Mouse (Mus musculus): Measurements from ENCODE around the gene Cdx2.
A peak's percentile ranks its signal among the peaks of the same experiment; 100 is the strongest.

Gene Cdx2

GRCm38 (mm10) chr5:147293127-147293910 is 13.8 kb downstream of the Cdx2 start:
- DNase-seq (ENCODE audit: low read depth in 1 of 2, low spot score in 2 of 2), result peak in 1 of 2 experiments; percentile 15

DNA sequence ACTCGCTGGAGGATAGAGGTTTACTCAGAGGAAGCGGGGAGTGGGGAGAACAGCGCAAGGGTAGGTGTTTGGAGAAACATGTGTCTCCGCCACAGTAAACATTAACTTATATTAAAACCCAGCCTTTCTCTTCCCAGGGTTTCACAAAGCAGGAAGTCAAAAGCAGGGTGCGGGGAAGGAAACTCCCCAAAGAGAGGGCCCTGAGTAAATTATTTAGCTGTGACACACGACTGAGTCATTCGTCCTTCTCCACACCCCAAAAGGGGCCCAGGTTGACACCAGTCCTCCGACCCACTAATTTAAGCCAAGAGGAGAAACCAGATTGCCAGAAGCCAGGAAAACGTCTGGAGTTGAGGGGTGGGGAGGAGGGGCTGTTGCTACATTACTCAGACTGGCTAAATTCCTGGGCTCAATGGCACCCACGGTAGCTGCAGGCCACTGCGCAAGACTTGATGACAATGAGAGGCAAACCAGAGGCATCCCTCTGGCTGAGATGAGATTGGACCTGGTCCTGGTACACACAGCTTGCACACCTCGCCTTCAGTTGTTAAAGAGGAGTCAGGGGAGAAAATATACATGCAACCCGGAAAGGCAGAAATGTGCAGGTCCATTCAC is 14.5 kb downstream of the Cdx2 start:
- DNase-seq (ENCODE audit: low read depth in 1 of 2, low spot score in 2 of 2), result no peak

GRCm38 (mm10) chr5:147291764-147292505 is 15.1 kb downstream of the Cdx2 start:
- DNase-seq (ENCODE audit: low read depth in 1 of 2, low spot score in 2 of 2), result no peak

- DNase-seq (ENCODE audit: low read depth in 1 of 2, low spot score in 2 of 2), result no peak
These were observed 22.7 kb downstream of the Cdx2 start for GRCm38 (mm10) chr5:147284365-147284764.

DNA sequence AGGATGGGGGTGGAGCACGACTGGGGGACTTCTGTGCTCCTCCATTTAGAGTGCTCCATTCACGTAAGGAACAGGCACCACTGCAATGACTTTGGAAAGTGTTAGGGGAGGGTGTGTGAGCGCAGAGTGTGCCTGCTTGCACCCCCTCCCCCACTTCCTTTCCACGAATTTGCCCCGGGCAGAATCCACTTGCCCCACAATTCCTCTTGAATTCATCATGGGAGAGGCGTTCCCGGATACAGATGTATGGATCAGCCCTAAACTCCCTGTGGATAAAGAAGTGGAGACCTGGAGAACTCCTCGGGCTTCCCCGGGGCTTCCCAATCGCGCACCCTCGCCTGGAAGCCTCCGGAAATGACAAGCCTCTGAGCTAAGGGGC is 29.5 kb downstream of the Cdx2 start:
- DNase-seq (ENCODE audit: low read depth in 1 of 2, low spot score in 2 of 2), result no peak

DNA sequence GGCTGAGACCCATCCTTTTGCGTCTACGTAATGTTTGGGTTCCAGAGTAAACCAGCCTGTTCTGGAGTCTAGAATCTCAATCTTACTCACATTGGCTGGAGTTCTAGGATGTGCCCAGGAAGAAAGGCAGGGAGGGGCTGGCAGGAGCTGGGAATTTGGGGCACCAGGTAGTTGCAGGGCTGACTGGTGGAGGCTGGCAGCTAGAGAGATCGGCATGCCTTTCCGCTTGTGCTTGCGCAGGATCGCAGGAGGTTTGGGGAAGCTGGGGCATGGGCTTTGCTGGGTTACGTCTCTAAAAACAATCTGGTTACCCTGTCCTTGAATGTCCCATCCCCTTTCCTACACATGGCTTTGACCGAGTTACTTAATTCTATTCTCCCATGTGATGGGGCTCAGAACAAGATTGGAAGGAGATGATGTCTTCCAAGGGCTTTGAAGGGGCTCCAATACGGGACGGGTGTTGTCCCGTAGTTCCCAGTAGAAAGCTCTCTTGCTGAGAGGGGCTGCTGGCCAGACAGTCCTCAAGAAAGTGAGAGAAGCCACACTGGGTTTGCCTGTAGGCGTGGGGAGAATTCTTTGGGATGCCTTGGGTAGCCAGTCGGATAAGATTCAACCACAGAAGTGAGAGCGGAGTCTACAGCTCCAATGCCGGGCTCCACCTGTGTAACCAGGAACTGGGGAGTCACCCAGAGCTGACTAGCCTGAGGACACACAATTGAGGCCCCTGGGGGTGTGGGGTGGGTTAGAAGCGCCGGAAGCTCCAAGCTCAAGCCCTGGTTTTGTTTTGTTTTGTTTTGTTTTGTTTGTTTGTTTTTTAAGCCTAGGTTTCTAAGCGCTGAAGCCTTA is 30.1 kb downstream of the Cdx2 start:
- DNase-seq (ENCODE audit: low read depth in 1 of 2, low spot score in 2 of 2), result no peak

GRCm38 (mm10) chr5:147275761-147276160 is 31.3 kb downstream of the Cdx2 start:
- DNase-seq (ENCODE audit: low read depth in 1 of 2, low spot score in 2 of 2), result no peak

GRCm38 (mm10) chr5:147274174-147275141 is 32.6 kb downstream of the Cdx2 start:
- DNase-seq (ENCODE audit: low read depth in 1 of 2, low spot score in 2 of 2), result no peak

GRCm38 (mm10) chr5:147272808-147273345 is 34.2 kb downstream of the Cdx2 start:
- DNase-seq (ENCODE audit: low read depth in 1 of 2, low spot score in 2 of 2), result no peak

DNA sequence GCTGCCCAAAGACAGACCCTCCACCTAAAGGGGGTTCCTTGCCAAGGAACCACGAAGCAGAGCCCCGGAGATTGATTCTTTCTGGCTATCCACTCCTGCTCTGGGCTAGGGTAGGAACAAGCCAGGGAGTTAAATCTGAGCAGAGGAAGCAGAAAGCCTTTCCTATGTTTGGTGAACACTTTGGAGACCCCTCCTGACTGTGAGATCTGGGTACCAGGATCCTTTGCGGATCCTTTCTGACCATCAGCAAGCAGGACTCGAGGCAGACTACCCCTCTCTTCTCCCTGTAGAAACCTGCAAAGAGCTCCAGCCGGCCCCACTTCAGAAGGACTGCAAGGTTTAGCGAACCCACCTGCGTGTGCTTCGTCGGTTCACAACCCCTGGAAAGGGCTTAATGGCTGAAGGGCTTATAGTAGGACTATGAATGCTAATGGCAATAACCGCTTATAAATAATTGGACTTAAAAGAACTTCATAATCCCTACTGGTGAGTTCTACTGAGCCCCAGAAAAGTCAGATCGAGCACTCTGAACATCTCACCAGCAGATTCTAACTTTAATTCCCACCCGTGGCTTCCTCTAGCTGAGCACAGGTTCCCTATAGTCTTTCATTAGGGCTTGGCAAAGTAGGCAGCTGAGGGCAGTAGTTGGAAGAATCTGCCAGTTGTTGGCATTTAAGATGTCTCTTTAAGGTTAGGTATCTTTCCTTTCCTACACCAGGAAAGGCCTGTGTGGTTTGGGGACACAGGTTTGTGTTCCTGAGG is 34.8 kb downstream of the Cdx2 start:
- no peak for DNase-seq (ENCODE audit: low read depth in 1 of 2, low spot score in 2 of 2)

- no peak for DNase-seq (ENCODE audit: low read depth in 1 of 2, low spot score in 2 of 2)
These were observed 36.1 kb downstream of the Cdx2 start for GRCm38 (mm10) chr5:147270673-147271655.

GRCm38 (mm10) chr5:147269926-147270672 is 37.0 kb downstream of the Cdx2 start, which contains the start of gene Pdx1:
Gene Pdx1 (plus strand): TSS chr5:147269959.
- DNase-seq (ENCODE audit: low read depth in 1 of 2, low spot score in 2 of 2), result no peak

GRCm38 (mm10) chr5:147269371-147269770 is 37.7 kb downstream of the Cdx2 start:
- no peak for DNase-seq (ENCODE audit: low read depth in 1 of 2, low spot score in 2 of 2)

DNA sequence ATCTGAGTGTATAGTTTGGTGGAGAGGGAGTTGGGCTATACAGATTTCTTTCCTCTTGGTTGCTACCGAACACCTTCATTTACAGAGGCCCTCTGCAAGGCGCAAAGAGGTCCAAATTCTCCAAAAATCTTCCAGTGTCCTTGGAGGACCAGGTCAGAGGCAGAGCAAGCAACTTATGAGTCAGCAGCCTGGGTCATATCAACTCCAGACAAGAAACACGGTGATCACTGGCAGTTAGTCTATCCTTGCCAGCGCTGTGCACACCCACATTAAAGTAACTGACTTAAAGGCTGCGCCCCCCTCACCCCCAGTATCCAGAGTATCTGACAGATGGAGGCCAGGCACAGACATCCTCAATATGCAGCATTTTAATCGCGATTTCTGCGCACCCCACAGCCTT is 38.3 kb downstream of the Cdx2 start:
- DNase-seq (ENCODE audit: low read depth in 1 of 2, low spot score in 2 of 2), result no peak

DNA sequence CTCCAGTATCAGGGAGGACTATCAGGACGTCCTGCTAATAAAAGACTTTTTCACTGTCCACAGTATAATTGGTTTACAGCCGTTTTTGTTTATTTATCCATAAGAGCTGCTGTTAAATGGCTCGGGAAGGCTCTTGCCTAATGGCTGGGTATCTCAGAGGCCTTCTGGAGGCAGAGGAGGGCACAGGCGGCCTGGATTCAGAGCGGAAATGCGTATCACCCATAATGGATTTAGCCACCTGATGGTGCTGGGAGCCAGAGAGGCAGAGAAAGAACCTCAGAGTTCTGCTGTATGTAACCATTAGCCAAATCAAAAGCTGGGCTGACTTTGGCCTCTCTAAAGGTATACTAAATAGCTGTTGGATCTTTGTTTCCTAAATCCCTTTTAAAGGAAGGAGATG is 39.6 kb downstream of the Cdx2 start:
- no peak for DNase-seq (ENCODE audit: low read depth in 1 of 2, low spot score in 2 of 2)

GRCm38 (mm10) chr5:147263945-147264344 is 43.1 kb downstream of the Cdx2 start:
- DNase-seq (ENCODE audit: low read depth in 1 of 2, low spot score in 2 of 2), result no peak

DNA sequence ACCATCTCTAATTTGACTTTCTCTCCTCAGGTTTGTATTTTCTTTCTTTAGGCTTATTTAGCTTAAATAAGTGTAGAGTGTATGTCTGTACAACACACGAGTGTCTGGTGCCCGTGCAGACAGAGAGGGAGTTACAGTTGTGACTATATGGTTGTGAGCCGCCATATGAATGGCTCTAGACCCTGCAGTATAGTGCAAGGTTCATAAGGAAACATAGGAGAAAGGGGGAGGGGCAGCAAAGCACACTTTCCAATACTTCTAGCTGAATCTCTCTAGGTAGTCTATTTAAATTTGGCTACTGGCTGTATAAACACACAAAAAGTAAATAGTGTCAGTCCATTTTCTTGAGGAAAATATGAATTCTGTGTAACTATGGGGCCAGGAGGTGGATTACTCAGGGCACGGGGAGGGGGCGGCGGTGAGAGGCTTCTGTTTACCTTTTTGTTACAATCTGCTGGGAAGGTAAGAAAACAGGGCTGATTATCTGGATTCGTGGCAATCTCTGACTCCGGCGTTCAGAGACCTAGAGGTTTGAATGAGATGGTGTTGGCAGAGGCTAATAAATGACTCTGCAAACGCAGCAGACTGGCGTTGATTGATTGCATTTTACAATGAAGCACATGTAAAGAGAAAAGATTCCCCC is 45.0 kb downstream of the Cdx2 start:
- DNase-seq (ENCODE audit: low read depth in 1 of 2, low spot score in 2 of 2), result no peak

All from monocyte, adult 2 months (primary cell).